Mouse (Mus musculus) intestine, postnatal 0 days (tissue): ENCODE results near the gene Fmo5. TPM values are rescaled to one million over a fixed set of nuclear protein-coding genes. Genes with fewer than 3 reads are reported as not detected.
A peak's percentile ranks its signal among the peaks of the same experiment; 100 is the strongest.

ENCODE experiments used
- ATAC-seq: fragments of 200-750 bp; cut with Nextera tagmentation; 2 replicates; pipeline ENCODE4 v1.8.0; 2017; ENCODE audit warnings: mild to moderate bottlenecking, moderate TSS enrichment, moderate library complexity
- H3K27ac ChIP-seq: fragments of 300-500 bp; sonication (generic); 2 replicates; pipeline ENCODE4 v1.5.1; 2014; ENCODE audit warnings: mild to moderate bottlenecking, low read depth, low read length, moderate library complexity
- H3K27me3 ChIP-seq: fragments of 300-500 bp; sonication (generic); replicated peaks from 2 replicates; pipeline ENCODE4 v1.6.1; 2014; ENCODE audit warnings: low read length, mixed read lengths; ENCODE audit not compliant: control insufficient read depth, insufficient read depth
- H3K36me3 ChIP-seq: fragments of 300-500 bp; sonication (generic); 2 replicates; pipeline ENCODE4 v1.6.1; 2014; ENCODE audit warnings: mild to moderate bottlenecking, moderate library complexity; ENCODE audit not compliant: control insufficient read depth, insufficient read depth
- H3K4me1 ChIP-seq: fragments of 300-500 bp; sonication (generic); replicated peaks from 2 replicates; pipeline ENCODE4 v1.6.1; 2014; ENCODE audit warnings: antibody characterized with exemption, low read length, mixed read lengths; ENCODE audit not compliant: control insufficient read depth, insufficient read depth
- H3K4me2 ChIP-seq: fragments of 300-500 bp; sonication (generic); replicated peaks from 2 replicates; pipeline ENCODE4 v1.6.1; 2014; ENCODE audit warnings: low read depth, mild to moderate bottlenecking, moderate library complexity
- H3K4me3 ChIP-seq: fragments of 300-500 bp; sonication (generic); 2 replicates; pipeline ENCODE4 v1.5.1; 2014; ENCODE audit warnings: low read depth, low read length
- H3K9ac ChIP-seq: fragments of 300-500 bp; sonication (generic); 2 replicates; pipeline ENCODE4 v1.6.1; 2014; ENCODE audit warnings: mild to moderate bottlenecking, low read depth, low read length
- H3K9me3 ChIP-seq: fragments of 300-500 bp; sonication (generic); 2 replicates; pipeline ENCODE4 v1.6.1; 2016; ENCODE audit warnings: mixed run types; ENCODE audit not compliant: control insufficient read depth
- CTCF ChIP-seq: sonication (generic); IDR thresholded peaks from 2 replicates; pipeline ENCODE4 v1.5.1; 2016; ENCODE audit warnings: low read depth, mild to moderate bottlenecking, control low read depth, antibody characterized with exemption, moderate library complexity
- WGBS: fragments of 180-500 bp; shearing (Covaris S2); extraction: QIAGEN DNeasy Blood & Tissue Kit; methylation state at CpG from one replicate; pipeline ENCODE4 v1.1.7; 2014; 5-methylcytosine and 5-hydroxymethylcytosine counted together
- polyA plus RNA-seq: library from polyadenylated mRNA; unstranded; fragments of >200 nt; fragmentation: Nextera tagmentation; extraction: Ambion mirVana; gene quantifications from 2 replicates; pipeline ENCODE4 v1.2.1, GENCODE M21; 2015

The Fmo5 gene
- polyA plus RNA-seq, result 91.9 and 94.6 TPM in 2 replicates

DNA sequence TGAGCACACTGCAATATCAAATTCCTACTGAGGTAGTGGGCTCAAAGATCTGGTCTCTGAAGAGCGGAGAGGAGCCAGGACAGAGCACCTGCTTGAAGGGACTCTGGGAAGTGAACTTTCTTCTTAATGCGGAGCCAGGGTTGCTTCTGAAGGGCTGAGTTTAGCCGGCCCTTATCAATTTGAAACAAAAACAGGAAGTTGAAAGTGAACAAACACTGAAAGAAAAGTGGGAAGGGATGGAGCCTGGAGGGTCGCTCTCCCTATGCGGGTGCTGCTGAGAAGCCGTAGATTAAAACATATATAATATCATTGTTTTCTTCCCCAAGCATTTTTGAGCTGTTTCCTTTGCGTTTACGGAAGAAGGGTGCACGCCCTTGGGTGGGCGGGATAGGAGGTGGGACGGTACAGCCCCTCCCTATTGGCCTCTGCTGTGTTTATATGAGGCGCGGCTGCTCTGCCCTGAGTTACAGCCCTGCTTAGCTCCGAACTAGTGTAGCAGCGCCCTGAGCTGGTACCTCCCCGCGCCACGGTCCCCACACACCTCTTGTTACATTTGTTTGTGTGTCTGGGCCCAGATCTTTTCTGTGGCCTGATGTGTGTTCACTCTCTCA lies at the start of gene Fmo5:
Gene Fmo5, plus strand, starts transcription at position 414 of the 611 bp plus-strand sequence.
- peak; percentile 83 for ATAC-seq
- H3K27me3 ChIP-seq, result no peaks in the 10 kb centered on the region
- peak within 1 kb of the TSS; percentile 72 for H3K4me2 ChIP-seq
- no peak for TF ChIP-seq CTCF
- peak within 1 kb of the TSS; percentile 47 for H3K4me3 ChIP-seq
- H3K9ac ChIP-seq, result peak within 1 kb of the TSS; percentile 31
- peak within 1 kb of the TSS; percentile 74 for H3K27ac ChIP-seq
- WGBS, result 1% methylated on average over 18 of the region's 18 CpGs
- peaks cover 10% of the 10 kb centered on the region for H3K4me1 ChIP-seq
- no peaks in the 10 kb centered on the region for H3K9me3 ChIP-seq
- H3K36me3 ChIP-seq, result no peaks in the 10 kb centered on the region

DNA sequence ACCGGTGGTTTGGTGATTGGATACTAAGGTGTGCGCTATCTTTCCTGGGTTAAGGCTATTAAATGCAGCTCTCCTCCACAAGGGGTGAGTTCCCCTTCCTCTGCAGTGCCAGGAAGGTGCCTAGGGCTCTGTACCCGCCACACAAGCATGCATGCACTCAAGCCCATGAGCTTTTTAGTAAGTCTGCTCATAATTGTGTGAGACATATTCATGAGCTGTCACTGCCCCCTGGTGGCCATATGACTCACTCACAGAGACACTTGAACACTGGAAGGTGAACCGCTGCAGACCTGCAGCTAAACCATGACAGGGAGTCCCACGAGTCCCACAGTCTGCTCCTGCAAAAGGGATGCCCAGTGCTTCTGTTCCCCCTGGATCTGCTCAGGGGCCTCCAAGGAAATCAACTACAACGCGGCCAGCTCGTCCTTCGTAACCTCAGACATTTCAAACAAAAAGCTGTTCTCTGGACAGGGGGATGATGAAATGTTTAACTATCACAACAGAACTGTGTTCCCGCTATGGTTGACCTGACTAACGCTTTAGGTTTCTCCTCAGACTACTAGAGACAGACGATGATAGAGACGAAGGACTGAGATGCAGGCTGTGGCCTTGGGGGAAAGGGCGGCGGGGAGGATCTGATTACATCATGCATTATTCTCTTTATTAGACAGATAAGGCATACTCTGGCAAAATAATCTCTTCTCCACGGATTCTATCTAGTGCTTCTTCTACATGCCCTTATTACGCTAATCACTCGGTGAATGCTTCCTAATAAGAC lies 43.0 kb upstream of the Fmo5 start:
- peak; percentile 88 for TF ChIP-seq CTCF
- Histone ChIP-seq H3K27ac (no peak overlapping the region), H3K36me3 (peaks cover 50% of the 10 kb centered on the region), H3K9me3 (no peaks in the 10 kb centered on the region), H3K4me1 (no peaks in the 10 kb centered on the region), H3K27me3 (no peaks in the 10 kb centered on the region), H3K4me3 (no peak overlapping the region), H3K4me2 (no peak overlapping the region), H3K9ac (no peak overlapping the region)
- WGBS, result 66% methylated on average over 18 of the region's 18 CpGs
- ATAC-seq, result no peak

DNA sequence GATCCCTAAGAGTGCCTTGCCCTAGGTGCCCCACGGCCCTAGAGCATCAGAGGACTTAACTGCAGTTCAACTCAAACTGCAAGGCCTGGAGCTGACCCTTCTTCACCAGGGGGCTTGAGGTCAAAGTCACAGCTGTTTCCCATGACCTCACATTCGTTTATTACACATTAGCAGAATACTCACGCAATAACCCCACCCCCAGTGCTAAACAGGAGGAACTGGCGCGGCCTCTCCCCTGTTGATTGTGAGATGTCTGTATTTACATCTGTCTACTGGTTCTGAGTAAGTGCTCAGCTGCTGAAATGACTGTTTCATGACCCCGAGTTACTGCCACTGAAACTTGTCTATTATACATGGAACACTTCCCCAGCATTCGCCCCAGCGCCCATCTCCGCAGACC lies 40.9 kb upstream of the Fmo5 start:
- ATAC-seq, result no peak
- H3K9me3 ChIP-seq, result no peaks in the 10 kb centered on the region
- TF ChIP-seq CTCF, result no peak
- H3K4me3 ChIP-seq, result no peak overlapping the region
- peaks cover 43% of the 10 kb centered on the region; the same call in 1 of the 2 replicates for H3K36me3 ChIP-seq
- H3K27me3 ChIP-seq, result no peaks in the 10 kb centered on the region
- 59% methylated on average over 9 of the region's 9 CpGs for WGBS
- no peak overlapping the region for H3K9ac ChIP-seq
- H3K4me2 ChIP-seq, result no peak overlapping the region
- no peak overlapping the region for H3K27ac ChIP-seq
- H3K4me1 ChIP-seq, result no peaks in the 10 kb centered on the region

DNA sequence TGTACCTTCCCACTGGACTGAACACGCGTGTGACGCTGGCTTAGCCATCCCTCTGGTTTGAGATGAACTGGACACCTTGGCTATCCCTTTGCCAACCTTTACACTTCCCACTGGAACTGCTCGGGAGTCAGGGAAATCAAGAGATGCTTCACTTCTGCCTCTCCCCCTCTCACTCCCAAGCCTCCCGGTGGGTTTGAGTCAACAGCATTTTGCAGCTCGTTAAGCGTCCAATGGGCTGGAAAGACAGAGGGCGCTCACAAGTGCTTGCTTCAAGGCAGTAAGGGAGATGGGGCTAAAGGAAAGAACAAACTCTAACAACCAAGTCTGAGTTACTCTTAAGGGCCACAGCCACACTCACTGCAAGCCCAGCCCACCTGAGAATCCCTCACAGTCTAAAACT lies 37.9 kb upstream of the Fmo5 start:
- H3K4me3 ChIP-seq, result no peak overlapping the region
- H3K4me2 ChIP-seq, result no peak overlapping the region
- no peaks in the 10 kb centered on the region for H3K27me3 ChIP-seq
- TF ChIP-seq CTCF, result no peak
- H3K27ac ChIP-seq, result no peak overlapping the region
- no peaks in the 10 kb centered on the region for H3K9me3 ChIP-seq
- no peak for ATAC-seq
- H3K4me1 ChIP-seq, result no peaks in the 10 kb centered on the region
- H3K36me3 ChIP-seq, result peaks cover 42% of the 10 kb centered on the region; the same call in 1 of the 2 replicates
- WGBS, result 69% methylated on average over 8 of the region's 8 CpGs
- H3K9ac ChIP-seq, result no peak overlapping the region

DNA sequence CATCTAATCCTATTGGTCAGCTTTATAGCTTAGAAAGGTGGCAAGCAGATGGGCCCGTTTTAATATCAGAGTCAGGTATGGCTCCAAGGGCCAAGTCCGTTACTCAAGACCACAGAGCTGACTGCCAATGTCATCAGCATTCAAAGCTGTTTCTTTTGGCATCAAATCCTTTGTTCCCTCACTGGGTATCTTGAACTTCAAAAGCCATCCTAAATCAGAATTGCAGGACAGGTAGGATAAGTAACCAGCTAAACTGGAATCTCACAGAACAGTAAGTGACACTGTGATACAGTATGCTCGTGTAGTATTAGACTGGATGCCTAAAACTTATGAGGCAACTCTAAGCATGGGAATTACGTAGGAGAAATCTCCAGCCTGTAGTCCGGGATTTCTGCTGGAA lies 35.5 kb upstream of the Fmo5 start:
- Histone ChIP-seq H3K9me3 (no peaks in the 10 kb centered on the region), H3K4me3 (no peak overlapping the region), H3K9ac (no peak overlapping the region), H3K27ac (no peak overlapping the region), H3K27me3 (no peaks in the 10 kb centered on the region), H3K36me3 (peaks cover 31% of the 10 kb centered on the region; the same call in 1 of the 2 replicates), H3K4me2 (no peak overlapping the region), H3K4me1 (0 out of 2 replicates have a peak, but pooled peaks cover 6% of the 10 kb centered on the region)
- 94% methylated on average over 5 of the region's 5 CpGs for WGBS
- TF ChIP-seq CTCF, result no peak
- ATAC-seq, result no peak

DNA sequence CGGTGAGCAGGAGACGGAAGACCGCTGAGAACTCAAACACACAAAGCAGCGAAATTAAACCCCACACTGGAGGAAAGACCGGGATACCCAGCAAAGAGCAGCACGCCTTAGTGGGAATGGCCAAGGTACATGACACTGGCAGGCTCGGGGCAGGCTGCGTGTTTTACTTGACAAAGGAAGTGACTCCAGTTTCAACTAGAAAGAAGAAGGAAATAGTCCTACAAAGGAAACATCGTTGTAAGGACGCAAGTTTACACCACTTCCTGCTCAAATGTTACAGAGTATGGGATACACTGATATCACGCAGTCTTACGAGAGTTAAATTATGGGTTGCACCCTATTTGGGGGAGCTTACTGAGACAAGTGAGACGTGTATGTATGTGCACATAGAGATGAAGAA lies 34.5 kb upstream of the Fmo5 start:
- 0 out of 2 replicates have a peak, but pooled peaks cover 6% of the 10 kb centered on the region for H3K4me1 ChIP-seq
- H3K4me3 ChIP-seq, result no peak overlapping the region
- no peaks in the 10 kb centered on the region for H3K9me3 ChIP-seq
- H3K4me2 ChIP-seq, result no peak overlapping the region
- no peak for TF ChIP-seq CTCF
- H3K9ac ChIP-seq, result no peak overlapping the region
- ATAC-seq, result no peak
- no peaks in the 10 kb centered on the region for H3K27me3 ChIP-seq
- H3K36me3 ChIP-seq, result peaks cover 34% of the 10 kb centered on the region; the same call in 1 of the 2 replicates
- H3K27ac ChIP-seq, result no peak overlapping the region
- 88% methylated on average over 13 of the region's 13 CpGs for WGBS
